Mouse (Mus musculus) embryonic fibroblast, embryonic 13.5 days (primary cell): Measurements from ENCODE around the gene Txn2. TPM values are rescaled to one million over a fixed set of nuclear protein-coding genes. Genes with fewer than 3 reads are reported as not detected.
A peak's percentile ranks its signal among the peaks of the same experiment; 100 is the strongest.

Experiments
- H3K27ac ChIP-seq: 2 replicates; pipeline ENCODE4 v1.5.1; 2012; ENCODE audit warnings: low read length, control low read depth, inconsistent platforms; ENCODE audit not compliant: insufficient read depth
- H3K4me1 ChIP-seq: 2 replicates; pipeline ENCODE4 v1.6.1; 2011; ENCODE audit warnings: low read length; ENCODE audit not compliant: control insufficient read depth, insufficient read depth
- H3K4me3 ChIP-seq: 2 replicates; pipeline ENCODE4 v1.5.1; 2011; ENCODE audit warnings: mild to moderate bottlenecking, control low read depth, low read length; ENCODE audit not compliant: insufficient read depth
- CTCF ChIP-seq: IDR thresholded peaks from 2 replicates; pipeline ENCODE4 v1.5.1; 2011; ENCODE audit warnings: mild to moderate bottlenecking, control low read depth, low read length, moderate library complexity, borderline replicate concordance; ENCODE audit not compliant: insufficient read depth
- POLR2A ChIP-seq: IDR thresholded peaks from 2 replicates; pipeline ENCODE4 v1.6.1; 2011; ENCODE audit warnings: low read depth, mild to moderate bottlenecking, control low read depth, low read length, moderate library complexity
- polyA plus RNA-seq: library from polyadenylated mRNA; stranded (reverse); fragments of >200 nt; gene quantifications from 2 replicates; pipeline ENCODE4 v1.2.4, GENCODE M21; 2011; ENCODE audit warnings: low read depth; ENCODE audit not compliant: missing spikeins, insufficient read length

Gene Txn2
- polyA plus RNA-seq, 1 experiment, result 271 TPM

- Histone ChIP-seq H3K4me1 (peaks cover 16% of the 10 kb centered on the region), H3K4me3 (no peak overlapping the region), H3K27ac (no peak overlapping the region)
- TF ChIP-seq POLR2A, result no peak
- TF ChIP-seq CTCF, result no peak
These were observed 33.9 kb downstream of the Txn2 start for GRCm38 (mm10) chr15:77894926-77895325.

DNA sequence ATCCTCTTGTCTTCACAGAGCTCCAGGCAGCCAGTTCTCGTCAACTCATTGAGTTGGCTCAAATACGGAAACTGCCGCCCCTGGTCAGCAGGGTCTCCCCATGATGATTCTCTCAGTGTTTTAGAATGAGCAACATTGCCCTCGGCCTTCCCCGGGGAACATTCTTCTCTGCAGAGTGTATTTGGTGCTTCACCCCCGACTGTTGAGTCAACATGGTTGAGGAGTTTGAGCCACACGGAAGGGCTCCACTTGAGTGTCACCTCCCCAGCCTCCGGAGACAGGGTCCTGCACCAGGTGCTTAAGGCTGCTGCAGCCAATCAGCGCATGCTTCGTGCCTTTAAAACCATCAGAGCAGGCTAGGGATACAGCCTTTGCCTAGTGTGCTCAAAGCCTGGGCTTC is 35.5 kb downstream of the Txn2 start:
- no peak for TF ChIP-seq CTCF
- no peak for TF ChIP-seq POLR2A
- Histone ChIP-seq H3K27ac (peak overlapping the region; percentile 22; the same call in 1 of the 2 replicates), H3K4me3 (no peak overlapping the region), H3K4me1 (peaks cover 20% of the 10 kb centered on the region)

DNA sequence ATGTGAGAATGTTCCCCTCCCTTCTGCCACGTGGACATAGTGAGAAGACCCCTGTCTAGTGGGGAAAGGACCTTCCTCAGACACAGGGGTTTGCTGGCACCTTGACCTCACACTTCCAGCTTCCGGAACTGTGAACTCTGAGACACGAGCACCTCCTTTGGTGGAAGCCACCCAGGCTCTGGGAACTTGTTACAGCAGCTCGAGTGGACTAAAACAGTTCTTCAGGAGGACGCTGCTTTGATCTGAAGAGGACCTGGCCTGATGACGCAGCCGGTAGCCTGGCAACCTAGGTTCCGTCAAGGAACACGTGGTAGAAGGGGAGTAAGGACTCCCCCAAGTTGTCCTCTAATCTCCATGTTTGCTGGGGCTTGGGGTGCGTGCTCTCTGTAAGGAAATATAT is 36.4 kb downstream of the Txn2 start:
- no peak overlapping the region for H3K4me3 ChIP-seq
- H3K27ac ChIP-seq, result peak overlapping the region; percentile 90
- TF ChIP-seq POLR2A (no peak), CTCF (no peak)
- H3K4me1 ChIP-seq, result peaks cover 20% of the 10 kb centered on the region

DNA sequence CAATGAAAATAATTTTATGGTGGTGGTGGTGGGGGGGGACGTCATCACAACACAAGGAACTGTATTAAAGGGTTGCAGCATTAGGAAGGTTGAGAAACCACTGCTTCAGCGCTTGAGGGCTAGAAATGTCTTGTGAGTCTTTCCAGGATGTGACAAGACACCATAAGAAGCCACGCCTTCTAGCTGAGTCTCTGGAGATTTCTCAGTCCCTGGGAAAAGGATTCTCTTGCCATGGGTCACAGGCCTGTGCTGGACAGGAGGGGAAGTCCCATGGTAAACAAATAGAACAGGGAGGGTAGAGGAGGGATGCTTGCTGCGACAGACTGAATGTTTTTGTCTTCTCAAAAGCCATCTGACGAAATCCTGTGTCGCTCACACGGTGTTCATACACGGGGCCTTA is 37.0 kb downstream of the Txn2 start:
- peak overlapping the region; percentile 90 for H3K27ac ChIP-seq
- no peak for TF ChIP-seq POLR2A
- TF ChIP-seq CTCF, result no peak
- H3K4me1 ChIP-seq, result peaks cover 26% of the 10 kb centered on the region
- H3K4me3 ChIP-seq, result no peak overlapping the region

GRCm38 (mm10) chr15:77889761-77890422 is 38.9 kb downstream of the Txn2 start:
- H3K4me3 ChIP-seq, result no peak overlapping the region
- H3K4me1 ChIP-seq, result peaks cover 31% of the 10 kb centered on the region
- peak overlapping the region; percentile 20; the same call in 1 of the 2 replicates for H3K27ac ChIP-seq
- no peak for TF ChIP-seq POLR2A
- no peak for TF ChIP-seq CTCF

- peak overlapping the region; percentile 89 for H3K27ac ChIP-seq
- peaks cover 39% of the 10 kb centered on the region for H3K4me1 ChIP-seq
- H3K4me3 ChIP-seq, result no peak overlapping the region
- TF ChIP-seq POLR2A (no peak), CTCF (no peak)
These were observed 40.5 kb downstream of the Txn2 start for GRCm38 (mm10) chr15:77888286-77888685.

- H3K4me3 ChIP-seq, result no peak overlapping the region
- peaks cover 43% of the 10 kb centered on the region for H3K4me1 ChIP-seq
- TF ChIP-seq CTCF (no peak), POLR2A (no peak)
- H3K27ac ChIP-seq, result peak overlapping the region; percentile 93
These were observed 41.7 kb downstream of the Txn2 start for GRCm38 (mm10) chr15:77887093-77887488.

- Histone ChIP-seq H3K4me1 (peaks cover 45% of the 10 kb centered on the region), H3K27ac (peak overlapping the region; percentile 93), H3K4me3 (no peak overlapping the region)
- TF ChIP-seq POLR2A, result no peak
- no peak for TF ChIP-seq CTCF
These were observed 42.3 kb downstream of the Txn2 start for GRCm38 (mm10) chr15:77886369-77887092.

GRCm38 (mm10) chr15:77885945-77886344 is 42.9 kb downstream of the Txn2 start:
- TF ChIP-seq POLR2A (no peak), CTCF (no peak)
- Histone ChIP-seq H3K4me1 (peaks cover 43% of the 10 kb centered on the region), H3K4me3 (no peak overlapping the region), H3K27ac (peak overlapping the region; percentile 93)

DNA sequence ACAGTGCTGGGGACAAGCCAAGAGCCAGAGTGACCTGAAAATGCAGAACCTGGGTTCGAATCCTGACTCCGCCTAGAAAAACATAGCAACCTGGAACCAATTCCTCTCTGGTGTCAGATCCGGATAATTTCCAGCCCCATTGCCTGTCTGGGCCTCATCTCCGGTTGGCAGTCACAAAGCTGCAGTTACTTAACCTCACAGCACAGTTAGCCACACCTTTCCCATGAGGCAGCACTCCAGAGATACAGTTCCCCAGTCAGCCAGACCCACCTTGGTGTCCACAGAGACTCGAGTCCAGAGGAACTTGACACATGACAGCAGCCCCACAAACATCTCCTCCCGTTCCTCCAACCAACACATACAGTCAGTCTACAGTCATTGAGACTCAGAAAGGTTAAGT is 43.6 kb downstream of the Txn2 start:
- H3K4me3 ChIP-seq, result no peak overlapping the region
- peak overlapping the region; percentile 48 for H3K27ac ChIP-seq
- no peak for TF ChIP-seq CTCF
- no peak for TF ChIP-seq POLR2A
- peaks cover 37% of the 10 kb centered on the region for H3K4me1 ChIP-seq

GRCm38 (mm10) chr15:77883697-77884010 is 45.2 kb downstream of the Txn2 start:
- TF ChIP-seq POLR2A, result no peak
- TF ChIP-seq CTCF, result no peak
- no peak overlapping the region for H3K4me3 ChIP-seq

More at GRCm38 (mm10) chr15:77883697-77884010, 45.2 kb downstream of the Txn2 start:
- Histone ChIP-seq H3K4me1 (peaks cover 33% of the 10 kb centered on the region), H3K27ac (peak overlapping the region; percentile 100)
